Mouse (Mus musculus) embryo, embryonic 11 days (tissue): ENCODE results near the gene Kctd20.
"Not testable (repeated sequence)": the region's sequence is repeated elsewhere in the genome, so short reads cannot be mapped to it uniquely, and the experiment has no call there.

Source experiments
- DNase-seq: peaks from one replicate; pipeline ENCODE4 v3.0.0-alpha.2; 2015

The Kctd20 gene

GRCm38 (mm10) chr17:28987713-28988112 is 36.0 kb downstream of the Kctd20 start:
- peak; percentile 72 for DNase-seq

GRCm38 (mm10) chr17:28988291-28988690 is 36.5 kb downstream of the Kctd20 start:
- no peak for DNase-seq

GRCm38 (mm10) chr17:28988996-28989395 is 37.2 kb downstream of the Kctd20 start:
- DNase-seq, result no peak

DNA sequence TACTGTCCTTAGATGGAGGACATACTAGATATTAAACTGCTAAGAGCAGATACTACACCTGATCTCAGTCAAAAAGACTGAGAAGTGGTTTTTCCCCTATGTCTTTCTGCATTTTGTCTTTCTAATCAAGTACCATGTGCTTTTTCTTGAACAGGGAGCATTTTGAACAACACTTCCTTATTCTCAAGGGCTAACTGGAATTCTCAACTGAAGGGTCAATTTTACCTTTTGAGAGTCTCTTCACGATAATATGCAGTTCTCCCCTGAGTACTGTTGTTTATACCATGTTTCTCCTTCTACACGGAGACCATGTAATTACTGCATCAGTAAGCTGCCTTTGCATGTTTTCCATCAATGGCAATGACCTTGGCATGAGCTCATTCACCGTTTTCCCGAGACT is 38.3 kb downstream of the Kctd20 start:
- no peak for DNase-seq

- no peak for DNase-seq
Measured at GRCm38 (mm10) chr17:28991286-28991685, 39.5 kb downstream of the Kctd20 start.

DNA sequence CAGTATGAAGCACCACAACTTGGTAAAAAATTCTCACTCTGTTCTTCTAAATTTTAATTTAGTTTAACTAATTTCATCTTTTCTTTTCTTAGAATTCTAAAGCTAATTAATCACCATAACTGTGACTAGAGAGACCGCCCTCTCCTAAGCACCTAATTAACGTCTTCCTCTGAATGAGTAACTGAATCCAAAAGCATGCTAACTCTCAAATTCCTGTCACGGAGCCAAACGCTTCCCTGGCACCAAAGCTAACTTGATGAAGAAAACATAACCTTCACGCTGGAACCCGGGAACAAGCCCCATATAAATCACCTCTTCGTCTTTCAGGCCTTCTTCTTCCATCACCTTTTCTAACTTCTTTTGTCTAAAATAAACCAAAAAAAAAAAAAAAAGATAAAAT is 40.4 kb downstream of the Kctd20 start:
- no peak for DNase-seq

DNA sequence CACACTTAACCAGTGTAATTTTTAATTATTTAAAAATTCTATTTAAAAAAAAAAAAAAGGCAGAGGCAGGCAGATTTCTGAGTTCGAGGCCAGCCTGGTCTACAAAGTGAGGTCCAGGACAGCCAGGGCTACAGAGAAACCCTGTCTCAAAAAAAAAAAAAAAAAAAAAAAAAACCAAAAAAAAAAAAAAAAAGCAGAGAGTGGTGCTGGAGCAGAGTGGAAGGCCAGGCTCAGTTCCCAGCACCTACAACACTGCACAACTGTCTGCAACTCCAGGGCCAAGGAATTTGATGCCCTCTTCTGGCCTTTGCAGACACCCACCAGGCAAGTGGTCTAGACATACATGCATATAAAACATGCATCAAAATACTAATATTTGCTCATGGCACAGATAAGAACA is 41.3 kb downstream of the Kctd20 start:
- not testable (repeated sequence) for DNase-seq

DNA sequence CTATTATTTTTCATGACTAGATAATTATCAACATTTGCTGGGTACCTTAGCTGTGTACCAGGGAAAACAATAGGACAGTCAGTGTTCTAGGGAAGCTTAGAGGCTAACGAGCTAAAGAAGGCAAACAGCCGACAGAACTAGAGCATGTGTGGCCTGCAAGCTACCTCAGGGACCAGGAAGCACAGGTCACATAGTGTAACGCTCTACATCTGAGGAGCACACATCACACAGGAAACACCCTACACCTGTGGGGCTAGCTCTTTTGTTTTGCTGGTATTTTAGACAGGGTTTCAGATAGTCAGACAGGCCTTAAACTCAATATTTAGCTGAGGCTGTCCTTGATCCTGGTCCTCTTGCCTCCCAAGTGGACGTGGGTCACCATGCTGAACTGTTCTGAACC is 42.9 kb downstream of the Kctd20 start:
- DNase-seq, result no peak

DNA sequence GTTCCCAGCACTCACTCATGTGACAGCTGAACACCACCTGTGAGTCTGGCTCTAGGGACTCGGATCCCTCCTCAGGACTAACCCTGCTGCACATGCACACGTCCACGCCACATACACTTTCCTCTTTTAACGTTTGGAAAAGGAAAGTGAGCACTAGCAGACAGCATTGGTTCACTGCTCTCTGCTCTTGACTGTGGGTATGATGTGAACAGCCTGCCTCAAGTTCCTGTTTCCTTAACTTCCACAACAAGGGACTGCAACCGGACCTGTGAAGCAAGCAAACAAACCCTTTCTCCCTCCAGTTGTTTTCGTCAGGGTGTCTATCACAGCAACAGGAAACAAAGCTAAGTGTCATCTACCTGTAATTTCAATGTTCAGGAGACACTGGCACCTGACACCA is 48.7 kb downstream of the Kctd20 start:
- no peak for DNase-seq

DNA sequence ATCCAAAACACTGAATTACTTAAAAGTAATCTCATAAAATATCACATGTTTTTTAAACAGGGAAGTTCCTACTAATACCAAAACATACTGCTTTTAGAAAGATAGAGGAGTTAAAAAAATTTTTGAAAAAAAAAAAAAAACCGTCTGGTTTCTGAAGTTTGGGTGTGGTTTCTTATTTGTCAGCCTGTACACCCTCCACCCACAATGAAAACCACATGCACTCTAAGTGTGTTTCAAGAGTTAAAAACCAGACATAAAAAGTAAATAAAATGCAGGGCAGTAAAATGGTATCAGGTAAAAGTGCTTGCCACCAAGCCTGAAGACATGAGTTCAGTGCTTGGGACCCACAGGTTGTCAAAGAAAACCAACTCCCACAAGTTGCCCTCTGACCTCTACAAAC is 52.0 kb downstream of the Kctd20 start:
- no peak for DNase-seq

DNA sequence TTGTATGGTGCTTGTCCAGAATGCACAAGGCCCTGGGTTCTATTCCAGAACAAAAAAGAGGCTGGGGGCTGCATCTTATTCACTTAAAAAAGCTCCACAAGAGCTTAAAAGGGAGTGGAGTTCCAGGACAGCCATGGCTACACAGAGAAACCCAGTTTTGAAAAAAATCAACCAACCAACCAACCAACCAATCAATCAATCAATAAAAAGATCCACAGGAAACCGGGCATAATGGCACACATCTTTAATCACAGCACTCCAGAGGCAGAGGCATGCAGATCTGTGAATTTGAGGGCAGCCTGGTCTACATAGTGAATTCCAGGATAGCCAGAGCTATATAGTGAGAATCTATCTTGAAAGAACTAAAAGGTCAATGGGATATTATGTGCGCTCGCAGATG is 53.3 kb downstream of the Kctd20 start:
- no peak for DNase-seq

GRCm38 (mm10) chr17:29006812-29007211 is 55.1 kb downstream of the Kctd20 start:
- no peak for DNase-seq

- no peak for DNase-seq
Measured at GRCm38 (mm10) chr17:29007243-29007640, 55.5 kb downstream of the Kctd20 start.

GRCm38 (mm10) chr17:29007641-29008325 is 56.0 kb downstream of the Kctd20 start, which contains the start of gene Stk38:
TSS of gene Stk38 (minus strand) at chr17:29007995.
- peak; percentile 90 for DNase-seq

DNA sequence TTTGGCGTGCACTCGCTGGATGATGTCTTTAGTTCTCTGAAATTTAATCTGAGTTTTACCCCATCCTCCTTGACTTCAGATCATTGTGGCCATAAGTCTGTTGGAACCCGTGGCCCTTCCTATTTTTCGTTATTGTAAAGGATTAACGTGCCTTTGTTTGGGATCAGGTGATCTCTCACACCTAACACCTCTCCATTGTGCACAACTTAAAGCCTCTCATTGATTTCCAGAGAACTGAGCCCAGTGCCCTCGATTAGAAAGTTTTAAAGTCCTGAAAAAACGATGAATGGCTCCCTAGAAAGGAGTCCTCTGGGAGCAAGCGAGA is 56.5 kb downstream of the Kctd20 start:
- DNase-seq, result no peak

GRCm38 (mm10) chr17:29009181-29009580 is 57.4 kb downstream of the Kctd20 start:
- no peak for DNase-seq

- DNase-seq, result peak; percentile 45
Measured at GRCm38 (mm10) chr17:29014235-29014634, 62.5 kb downstream of the Kctd20 start.

DNA sequence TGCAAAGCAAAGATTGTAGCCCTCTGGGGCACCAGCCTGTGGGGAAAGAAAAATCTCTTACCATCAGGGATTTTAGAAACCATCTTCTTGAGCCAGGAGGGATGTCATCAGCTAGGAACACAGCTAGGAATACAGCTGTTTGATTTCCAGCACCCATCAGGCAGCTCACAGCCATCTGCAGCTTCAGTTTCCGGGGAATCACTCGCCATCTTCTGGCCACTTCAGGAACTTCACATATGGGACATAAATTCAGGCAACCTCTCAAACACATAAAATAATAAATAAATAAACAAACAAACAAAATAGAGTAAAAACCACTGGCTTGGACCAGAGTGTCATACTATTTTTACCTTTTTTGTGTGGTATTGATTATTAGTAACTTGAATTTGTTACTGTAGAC is 63.9 kb downstream of the Kctd20 start:
- peak; percentile 54 for DNase-seq

- no peak for DNase-seq
Measured at GRCm38 (mm10) chr17:29016705-29017104, 65.0 kb downstream of the Kctd20 start.

DNA sequence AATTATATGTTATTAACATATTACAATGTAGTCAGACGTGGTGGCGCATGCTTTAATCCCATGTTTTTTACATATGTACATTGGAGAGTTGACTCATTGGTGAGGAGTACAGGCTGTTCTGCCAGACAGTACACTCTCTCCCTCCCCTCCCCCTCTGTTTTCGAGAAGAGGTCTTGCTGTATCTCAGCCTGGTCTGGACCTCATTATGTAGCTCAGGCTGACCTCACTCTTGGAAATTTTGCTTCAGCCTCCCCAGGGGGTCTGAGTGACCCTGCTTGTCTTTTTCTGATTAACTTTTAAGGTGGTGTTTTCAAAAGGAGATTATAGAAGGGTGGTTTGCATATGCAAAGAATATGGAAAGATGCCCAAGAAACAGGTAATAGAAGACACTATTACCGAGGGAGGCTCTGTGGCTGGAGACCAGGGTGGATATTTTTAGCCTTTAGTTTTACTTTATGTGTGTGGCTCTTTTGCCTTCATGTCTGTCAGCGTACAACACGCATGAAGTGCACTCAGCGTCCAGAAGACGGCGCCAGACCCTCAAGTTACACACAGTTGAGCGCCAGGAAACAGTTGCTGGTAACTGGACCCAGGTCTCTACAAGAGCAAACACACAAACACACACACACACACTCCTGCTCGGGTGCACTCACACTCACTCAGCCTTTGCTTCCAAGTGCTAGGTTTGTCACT is 66.7 kb downstream of the Kctd20 start:
- DNase-seq, result peak; percentile 62
